Mouse (Mus musculus) spleen, postnatal 10 days (tissue): ENCODE data around the gene Bend3.

Experiments used
- DNase-seq, 2 experiments: peaks; one replicate each; pipeline ENCODE4 v3.0.0; 2021 to 2022; ENCODE audit warnings: low spot score in 2 of 2

Bend3 gene

DNA sequence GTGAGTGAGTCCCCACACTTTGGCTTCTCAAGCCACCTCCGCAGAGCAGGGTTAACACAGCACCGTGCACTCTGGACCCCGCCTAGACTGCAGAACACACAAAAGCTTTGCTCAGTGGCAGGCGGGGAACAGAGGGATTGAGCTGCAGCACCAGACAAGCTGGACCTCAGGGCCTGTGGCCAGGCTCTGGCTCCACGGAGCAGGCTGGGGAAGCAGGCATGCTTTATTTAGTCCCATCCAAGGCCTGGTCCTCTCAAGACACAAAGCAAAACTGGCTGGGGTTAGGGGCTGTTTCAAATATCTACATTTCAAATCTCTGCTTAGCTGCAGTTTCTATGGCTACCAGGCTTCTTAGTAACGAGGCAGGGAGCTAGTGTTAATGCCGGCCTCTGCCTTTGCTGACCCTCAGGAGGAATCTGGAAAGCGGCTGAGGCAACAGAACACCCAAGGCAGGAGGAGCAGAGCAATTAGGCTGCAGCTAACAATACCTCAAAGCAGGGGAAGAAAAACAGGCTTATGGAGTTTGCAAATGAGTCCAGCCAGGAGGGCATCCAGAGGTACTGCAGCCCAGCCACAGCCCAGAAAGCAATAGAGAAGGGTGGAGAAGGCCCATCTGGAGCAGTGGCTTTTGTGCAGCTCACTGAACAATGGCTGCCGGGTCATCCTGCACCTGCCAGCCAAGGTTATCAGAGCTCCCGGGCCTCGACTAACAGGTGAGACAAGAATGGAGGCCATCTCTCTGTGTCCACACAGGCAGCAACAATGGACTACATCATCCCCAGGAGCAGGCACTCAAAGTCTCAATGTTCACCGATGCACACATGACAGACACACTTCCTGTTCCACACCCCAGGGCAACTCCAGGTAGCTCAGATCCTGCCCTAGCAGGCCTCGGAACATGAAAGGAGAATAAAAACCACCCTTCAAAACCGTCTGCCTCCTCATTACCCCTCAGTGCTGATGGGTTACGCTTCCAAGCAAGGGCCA, 48.9 kb downstream of the Bend3 start:
- no peak for DNase-seq

DNA sequence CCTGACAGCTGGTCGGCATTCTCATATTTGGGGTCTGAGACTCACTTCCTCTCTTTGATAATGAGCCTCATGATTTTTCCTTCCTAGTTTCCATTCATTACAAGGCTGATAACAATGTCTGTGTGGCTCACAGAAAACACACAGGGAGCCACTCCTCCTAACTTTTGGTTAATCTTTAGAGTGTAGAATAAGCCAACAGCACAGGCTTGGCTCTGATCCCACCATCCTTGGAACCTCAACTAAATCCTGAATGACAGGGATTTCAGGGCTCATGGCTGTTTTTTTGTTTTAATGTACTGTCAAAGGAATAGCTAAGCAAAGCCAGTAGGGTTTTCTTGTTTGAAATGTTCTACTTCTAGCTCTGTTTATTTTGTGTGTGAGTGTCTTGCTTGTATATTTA, 55.8 kb downstream of the Bend3 start:
- no peak for DNase-seq

DNA sequence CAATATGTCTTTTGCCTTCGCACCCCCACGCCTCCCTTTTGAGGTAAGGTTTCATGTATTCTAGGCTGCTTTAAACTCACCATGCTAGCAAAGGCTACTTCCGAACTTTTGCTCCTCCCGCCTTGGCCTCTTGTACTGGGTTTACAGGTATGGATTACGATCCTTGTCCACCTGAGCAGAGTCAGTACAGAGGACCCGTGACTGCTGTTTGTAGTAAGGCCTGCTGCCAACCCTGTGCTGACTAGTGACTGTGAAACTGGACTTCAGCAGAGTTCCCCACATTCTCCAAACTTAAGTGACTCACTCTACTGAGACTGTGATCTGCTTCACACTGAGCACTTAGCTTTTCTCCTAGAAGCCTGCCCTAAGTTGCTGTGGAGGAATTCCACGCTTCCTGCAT, 59.0 kb downstream of the Bend3 start:
- no peak for DNase-seq

DNA sequence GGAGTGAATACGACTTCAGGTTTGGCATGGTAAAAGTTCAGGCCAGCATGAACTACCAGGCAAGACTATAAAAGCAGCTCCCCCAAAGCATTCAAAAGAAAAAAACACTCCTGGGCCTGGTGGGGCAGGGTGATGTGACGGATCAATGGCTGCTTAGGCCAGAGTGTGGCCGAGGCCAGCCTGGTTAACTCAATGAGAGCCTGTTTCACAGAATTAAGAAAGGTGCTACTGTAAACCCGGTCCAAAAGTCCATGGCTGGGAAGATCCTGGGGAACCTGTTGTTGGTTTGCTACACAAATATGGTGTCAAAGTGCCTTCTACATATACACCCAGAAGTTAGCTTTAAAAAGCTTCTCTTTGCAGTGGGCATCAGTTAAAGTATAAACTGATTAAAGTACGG, 60.2 kb downstream of the Bend3 start:
- DNase-seq = no peak

DNA sequence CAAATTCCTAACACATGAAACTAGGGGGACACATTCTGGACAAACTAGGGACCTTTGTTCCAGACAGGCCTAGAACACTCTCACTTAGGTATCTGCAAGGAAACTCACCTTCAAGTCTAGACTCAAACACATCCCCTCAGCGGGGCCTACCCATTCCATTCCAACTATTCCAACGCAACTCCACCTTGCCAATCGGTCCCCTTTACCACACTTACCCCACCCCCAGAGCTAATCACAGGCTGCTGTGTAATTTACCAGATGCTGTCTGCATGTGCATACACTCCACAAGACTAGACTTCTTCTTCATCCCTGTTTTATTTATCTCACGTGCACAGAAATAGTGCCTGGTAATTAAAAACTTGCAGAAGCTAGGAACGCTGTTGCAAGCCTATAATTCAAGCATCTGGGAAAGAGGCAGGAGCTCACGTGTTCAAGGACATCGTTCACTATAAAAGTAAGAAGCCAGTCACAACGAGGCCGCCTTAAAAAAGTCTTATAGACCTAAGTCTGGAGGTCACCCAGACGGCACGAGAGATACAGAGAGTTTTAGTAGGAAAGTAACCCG, 61.2 kb downstream of the Bend3 start:
- DNase-seq = peak in 1 of 2 experiments; percentile 8

DNA sequence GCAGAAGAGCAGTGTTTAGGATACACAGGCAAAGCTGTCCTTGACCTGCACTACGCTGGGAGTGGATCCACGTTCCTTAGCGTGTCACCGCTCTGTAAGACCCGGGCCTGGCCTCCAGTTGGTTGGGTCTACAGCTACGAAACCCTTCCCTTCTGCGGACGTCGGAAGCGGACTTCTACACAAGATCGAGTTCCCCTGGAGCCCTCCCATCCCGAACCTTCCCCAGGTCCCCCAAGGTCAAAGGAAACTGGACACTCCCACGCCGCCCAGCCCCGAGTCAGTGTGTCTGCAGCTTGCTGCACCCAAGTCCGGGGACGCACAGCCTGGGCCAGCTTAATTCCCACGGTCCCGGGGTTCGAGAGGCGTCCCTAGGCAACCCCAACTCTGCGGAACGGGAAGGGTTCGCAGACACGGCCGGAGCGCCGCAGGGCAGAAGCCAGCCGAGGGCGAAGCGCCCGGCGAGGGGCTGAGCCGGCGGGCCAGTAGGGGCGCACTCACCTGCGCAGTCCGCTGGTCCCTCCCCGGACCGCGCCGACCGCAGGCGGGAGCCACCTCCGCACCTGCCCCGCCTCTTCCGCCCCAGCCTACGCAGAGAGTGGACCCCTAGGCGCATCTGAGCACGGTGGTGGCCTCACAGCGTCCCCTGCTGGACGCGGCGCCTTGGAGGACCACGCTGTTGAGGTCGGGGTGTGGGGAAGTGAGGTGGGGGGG, 62.0 kb downstream of the Bend3 start, which contains the start of gene 1700021F05Rik:
Gene 1700021F05Rik, minus strand, starts transcription at position 553 of the 711 bp plus-strand sequence.
- peak; percentile 85 to 96 for DNase-seq

DNA sequence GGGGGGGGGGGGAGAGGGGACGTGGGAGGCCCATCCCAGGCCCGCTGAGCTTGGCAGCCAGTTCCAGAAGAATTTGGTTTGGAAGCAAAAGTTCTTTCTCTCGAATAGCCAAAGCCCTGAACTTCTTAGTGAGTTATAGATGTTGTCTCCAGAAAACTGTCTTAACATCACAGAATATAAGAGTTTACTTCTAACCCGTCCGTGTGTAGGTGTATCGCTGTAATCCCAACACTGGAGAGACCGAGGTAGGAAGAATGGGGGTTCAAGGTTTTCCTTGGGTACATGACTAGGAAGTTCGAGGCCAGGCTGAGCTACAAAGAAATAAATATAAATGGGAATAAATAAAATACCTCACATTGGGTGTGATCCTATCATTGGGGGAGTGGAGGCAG, 62.5 kb downstream of the Bend3 start:
- no peak for DNase-seq

DNA sequence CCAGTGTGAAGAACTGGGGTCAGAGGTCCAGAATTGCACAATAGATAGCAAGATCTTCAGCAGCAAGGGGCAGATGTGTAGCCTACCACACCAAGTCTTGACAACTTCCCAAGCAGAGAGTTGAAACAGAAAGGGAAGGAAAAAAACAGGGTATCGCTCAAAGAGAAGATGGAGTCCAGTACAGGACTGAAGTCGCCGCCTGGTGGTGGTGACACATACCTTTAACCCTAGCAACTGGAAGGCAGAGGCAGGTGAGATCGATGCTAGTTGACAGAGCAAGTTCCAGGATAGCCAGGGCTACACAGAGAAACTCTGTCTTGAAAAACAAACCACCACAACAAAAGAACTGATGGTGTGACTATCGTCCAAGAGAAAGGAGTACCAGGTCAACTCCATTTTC, 70.8 kb downstream of the Bend3 start:
- DNase-seq = peak in 1 of 2 experiments; percentile 33

DNA sequence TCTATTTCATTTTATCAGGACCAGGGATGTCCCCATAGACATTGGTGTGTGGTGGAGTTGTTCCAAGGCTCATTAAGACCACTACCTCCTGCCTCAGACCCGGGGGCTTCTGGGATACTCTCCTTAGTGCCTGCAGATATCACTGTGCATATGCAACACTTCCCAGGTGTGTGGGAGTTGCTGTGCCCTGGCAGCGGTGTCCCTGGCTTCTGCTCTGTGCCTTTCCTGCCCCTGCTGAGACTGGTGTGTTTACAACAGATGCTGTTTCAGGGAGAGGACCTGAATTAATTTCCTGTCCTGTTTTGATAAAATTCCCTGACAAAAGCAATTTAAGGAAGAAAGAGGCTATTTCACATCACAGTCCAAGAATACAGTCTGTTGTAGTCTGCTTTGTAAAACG, 72.3 kb downstream of the Bend3 start:
- DNase-seq = no peak

DNA sequence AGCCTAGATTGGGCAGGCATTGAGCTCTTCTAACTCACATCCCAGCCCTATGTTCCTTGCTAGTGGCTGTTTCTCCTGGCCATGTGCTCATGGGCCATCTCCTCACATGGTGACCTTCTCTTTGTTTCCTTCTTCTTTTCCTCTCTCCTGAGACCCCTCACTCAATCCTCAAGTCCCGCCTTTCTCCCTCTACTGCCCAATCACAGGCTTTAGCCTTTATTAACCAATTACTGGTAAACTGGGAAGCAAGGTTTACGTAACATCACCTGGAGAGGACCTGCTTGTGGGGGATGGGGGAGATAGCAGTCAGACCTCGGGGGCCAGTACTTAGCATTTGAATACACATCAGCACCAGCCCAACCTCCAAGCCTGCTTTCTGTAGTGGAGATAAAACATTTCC, 72.8 kb downstream of the Bend3 start:
- DNase-seq = no peak

DNA sequence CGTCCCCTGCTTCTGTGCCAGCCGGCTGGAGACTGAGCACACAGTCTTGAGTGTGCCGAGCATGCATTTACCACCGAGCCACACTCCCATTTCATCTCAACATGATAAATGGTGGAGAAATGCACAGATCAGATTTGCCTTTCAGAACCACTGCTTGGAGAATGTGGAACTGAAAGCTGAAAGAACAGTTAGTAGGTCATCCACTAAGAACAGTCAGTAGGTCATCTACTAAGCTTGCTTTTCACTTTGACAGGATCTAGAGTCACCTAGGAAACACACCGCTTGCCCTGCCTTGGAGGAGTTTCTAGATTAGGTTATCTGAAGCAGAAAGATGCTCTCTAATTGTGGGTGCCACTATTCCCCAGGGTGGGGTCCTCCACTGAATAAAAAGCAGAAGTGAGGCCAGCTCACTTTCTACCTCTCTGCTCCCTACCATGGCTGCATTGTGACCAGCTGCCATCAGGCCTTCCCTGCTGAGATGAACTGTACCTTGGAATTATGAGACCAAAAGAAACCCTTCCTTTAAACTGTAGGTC, 79.1 kb downstream of the Bend3 start:
- DNase-seq = no peak

DNA sequence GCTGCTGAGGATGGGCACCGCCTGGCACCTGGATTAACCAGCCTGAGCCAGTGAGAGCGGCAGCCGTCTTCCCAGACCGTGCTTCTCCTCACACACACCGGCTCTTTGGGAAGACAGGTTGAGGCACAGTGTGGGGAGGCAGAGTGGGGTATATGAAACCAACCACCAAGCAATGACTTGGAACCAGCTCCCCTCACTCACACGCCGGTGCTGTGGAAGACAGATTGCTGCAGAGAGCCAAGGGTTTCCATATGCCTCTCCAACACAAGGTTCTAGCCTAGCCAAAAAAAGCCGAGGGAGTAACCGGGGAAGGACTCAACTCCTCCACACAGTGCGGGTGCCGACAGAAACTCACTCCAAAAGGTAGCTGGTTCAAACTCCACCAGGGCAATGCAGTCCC, 80.7 kb downstream of the Bend3 start:
- no peak for DNase-seq

DNA sequence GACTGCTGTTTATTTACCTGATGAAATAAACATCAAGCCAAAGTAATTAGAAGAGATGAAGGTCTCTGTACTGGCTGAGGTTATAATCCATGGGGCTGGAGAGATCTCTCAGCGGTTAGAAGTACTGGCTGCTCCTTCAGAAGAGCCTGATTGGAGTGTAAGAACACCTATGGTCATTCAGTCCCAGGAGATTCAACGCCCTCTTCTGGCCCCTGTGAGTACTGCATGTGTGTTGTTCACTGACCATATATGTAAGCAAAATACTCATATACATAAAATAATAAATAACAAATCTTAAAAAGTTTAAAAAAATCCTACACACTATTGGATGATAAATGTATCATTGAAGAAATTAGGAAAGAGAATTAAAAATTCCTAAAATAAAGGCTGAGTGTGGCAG, 82.1 kb downstream of the Bend3 start:
- DNase-seq = peak in 1 of 2 experiments; percentile 40

DNA sequence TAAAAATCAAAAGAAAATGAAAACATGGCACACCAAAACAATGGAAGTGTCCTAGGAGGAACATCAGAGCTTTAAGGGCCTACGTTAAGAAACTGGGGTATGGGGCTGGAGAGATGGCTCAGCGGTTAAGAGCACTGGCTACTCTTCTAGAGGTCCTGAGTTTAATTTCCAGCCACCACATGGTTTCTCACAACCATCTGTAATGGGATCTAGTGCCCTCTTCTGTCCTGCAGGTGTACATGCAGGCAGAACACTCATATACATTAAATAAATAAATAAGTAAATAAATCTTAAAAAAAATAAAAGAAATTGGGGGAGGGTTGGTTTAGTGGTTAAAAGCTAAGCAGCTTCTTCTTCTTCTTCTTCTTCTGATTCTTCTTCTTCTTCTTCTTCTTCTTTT, 82.7 kb downstream of the Bend3 start:
- no peak for DNase-seq
